Mouse (Mus musculus) CD4-positive, CD25-positive, alpha-beta regulatory T cell, adult 4 months (primary cell): Measurements from ENCODE around the gene Ncoa3. TPM values are rescaled to one million over a fixed set of nuclear protein-coding genes. Genes with fewer than 3 reads are reported as not detected.
"Not testable (repeated sequence)": the region's sequence is repeated elsewhere in the genome, so short reads cannot be mapped to it uniquely, and the experiment has no call there.

ENCODE experiments used
- ATAC-seq: one replicate; pipeline ENCODE4 v1.8.0; 2017
- polyA plus RNA-seq, 2 experiments: library from polyadenylated mRNA; unstranded; fragments of 100-300 nt; shearing (Covaris generic); gene quantifications; one replicate each; pipeline ENCODE4 v1.2.1; 2017

Ncoa3 gene
- polyA plus RNA-seq = 10 to 100 TPM; 78.6 to 87.5 TPM

- ATAC-seq = peak; percentile 93
Measured at GRCm38 (mm10) chr2:165992270-165993172, at the start of gene Ncoa3. Ncoa3 (plus strand) TSS chr2:165992636.

GRCm38 (mm10) chr2:165943113-165943512 is 49.3 kb upstream of the Ncoa3 start:
- ATAC-seq = no peak

GRCm38 (mm10) chr2:165944576-165945351 is 47.7 kb upstream of the Ncoa3 start:
- no peak for ATAC-seq

DNA sequence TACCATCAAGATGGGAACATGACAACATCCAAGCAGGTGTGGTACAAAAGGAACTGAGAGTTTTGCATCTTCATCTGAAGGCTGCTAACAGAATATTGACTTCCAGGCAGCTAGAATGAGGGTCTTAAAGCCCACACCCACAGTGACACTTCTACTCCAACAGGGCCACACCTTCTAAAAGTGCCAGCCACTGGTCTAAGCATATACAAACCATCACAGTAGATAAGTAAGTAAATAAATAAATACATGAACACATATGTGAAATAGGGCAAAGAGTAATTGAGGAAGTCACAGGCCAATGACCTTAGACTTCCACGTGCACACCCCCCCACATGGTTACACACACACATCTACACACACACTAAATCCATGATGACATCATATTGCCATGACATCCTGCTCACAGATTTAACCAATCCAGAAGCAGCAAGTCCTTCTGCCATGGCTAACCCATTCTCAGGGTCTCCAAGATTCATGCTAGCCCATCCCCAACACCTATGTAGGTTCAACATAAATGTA is 46.3 kb upstream of the Ncoa3 start:
- no peak for ATAC-seq

DNA sequence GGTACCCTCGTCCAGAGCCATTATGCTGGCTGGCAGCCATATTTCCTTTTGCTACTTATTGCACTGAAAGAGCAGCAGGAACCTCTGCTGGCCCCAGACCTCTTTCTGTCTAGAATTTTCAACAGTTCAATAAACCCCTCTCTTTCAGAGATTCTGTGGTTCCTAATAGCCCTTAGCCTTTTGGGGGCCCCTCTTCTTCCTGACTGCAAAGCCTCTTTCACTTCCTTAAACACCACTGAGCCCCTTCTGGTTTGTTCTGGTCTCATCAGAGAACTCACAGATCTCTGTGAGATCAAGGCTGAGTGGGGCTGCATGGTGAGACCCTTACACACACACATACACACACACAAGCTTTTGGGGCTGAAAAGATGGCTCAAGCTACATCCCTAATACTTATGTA is 44.4 kb upstream of the Ncoa3 start:
- no peak for ATAC-seq

- ATAC-seq = not testable (repeated sequence)
Measured at GRCm38 (mm10) chr2:165948785-165949184, 43.7 kb upstream of the Ncoa3 start.

GRCm38 (mm10) chr2:165949719-165950118 is 42.7 kb upstream of the Ncoa3 start:
- peak; percentile 53 for ATAC-seq

GRCm38 (mm10) chr2:165951432-165952068 is 40.9 kb upstream of the Ncoa3 start:
- ATAC-seq = no peak

DNA sequence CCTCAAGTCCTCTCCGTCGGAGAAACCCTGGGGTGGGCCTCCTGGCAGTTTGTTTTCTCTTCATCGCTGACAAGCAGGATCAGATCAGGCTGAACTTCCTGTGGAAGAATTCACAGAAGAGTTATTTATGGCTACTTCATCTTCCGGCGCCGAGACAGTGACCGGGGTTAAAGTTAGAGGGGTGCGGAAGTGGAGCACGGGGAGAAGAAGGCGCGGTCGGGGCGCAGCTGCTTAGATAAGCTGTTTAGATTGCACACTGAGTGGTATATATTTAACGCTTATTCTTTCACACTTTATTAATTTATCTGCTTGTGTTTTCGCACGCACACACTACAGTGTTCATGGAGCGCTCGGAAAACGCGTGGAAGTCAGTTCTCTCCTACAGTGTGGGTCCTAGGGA is 37.6 kb upstream of the Ncoa3 start:
- peak; percentile 83 for ATAC-seq

- ATAC-seq = no peak
Measured at GRCm38 (mm10) chr2:165955386-165955785, 37.0 kb upstream of the Ncoa3 start.

- ATAC-seq = peak; percentile 76
Measured at GRCm38 (mm10) chr2:165956096-165956740, 36.2 kb upstream of the Ncoa3 start.

- no peak for ATAC-seq
Measured at GRCm38 (mm10) chr2:165957257-165957828, 35.1 kb upstream of the Ncoa3 start.

DNA sequence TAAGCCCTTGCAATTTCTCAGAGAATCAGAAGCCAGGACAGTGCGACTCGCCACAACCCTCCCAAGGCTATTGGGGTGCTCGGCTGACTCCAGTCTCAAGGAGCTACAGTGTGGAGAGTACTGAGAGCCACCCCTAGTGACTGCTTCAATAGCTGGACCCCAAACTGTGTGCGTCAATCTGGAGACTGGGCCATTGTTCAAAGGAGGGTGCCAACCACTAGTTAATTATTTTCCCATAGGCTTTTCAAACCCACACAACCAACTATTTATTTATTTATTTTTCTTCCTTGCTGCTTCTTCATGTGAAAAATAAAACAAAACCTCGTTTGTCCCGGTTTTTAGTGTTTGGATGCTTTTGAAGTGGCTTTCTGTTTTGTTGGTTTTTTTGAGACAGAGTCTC is 33.9 kb upstream of the Ncoa3 start:
- ATAC-seq = no peak

DNA sequence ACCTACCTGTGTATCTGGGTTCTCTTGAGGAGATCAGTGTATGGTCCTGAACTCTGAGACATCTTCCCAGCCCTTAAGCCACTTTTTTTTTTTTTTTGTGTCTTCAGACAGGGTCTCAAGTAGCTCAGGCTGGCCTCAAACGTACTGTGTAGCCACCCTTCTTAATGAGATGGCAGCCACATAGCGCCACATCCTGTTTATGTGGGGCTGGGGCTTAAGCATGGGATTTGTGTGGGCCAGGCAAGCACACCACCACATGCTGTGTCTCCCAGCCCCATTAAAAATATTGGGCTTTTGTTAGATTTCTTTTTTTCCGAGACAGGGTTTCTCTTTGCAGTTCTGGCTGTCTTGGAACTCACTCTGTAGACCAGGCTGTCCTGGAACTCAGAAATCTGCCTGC is 31.7 kb upstream of the Ncoa3 start:
- ATAC-seq = peak; percentile 46

DNA sequence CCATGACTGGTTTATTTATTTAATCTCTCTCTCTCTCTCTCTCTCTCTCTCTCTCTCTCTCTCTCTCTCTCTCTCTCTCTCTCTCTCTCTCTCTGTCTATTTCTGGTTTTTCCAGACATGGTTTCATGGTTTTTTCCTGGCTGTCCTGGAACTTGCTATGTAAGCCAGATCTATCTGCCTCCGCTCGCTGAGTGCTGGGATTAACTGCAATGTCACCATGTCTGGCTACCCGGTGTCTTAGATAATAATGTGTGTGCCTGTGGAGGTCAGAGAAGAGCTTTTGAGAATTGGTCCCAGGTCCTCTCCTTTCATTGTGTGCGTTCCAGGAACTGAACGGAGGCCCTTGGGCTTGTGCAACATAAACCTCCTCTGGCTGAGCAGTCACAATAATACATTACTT is 29.6 kb upstream of the Ncoa3 start:
- ATAC-seq = no peak

DNA sequence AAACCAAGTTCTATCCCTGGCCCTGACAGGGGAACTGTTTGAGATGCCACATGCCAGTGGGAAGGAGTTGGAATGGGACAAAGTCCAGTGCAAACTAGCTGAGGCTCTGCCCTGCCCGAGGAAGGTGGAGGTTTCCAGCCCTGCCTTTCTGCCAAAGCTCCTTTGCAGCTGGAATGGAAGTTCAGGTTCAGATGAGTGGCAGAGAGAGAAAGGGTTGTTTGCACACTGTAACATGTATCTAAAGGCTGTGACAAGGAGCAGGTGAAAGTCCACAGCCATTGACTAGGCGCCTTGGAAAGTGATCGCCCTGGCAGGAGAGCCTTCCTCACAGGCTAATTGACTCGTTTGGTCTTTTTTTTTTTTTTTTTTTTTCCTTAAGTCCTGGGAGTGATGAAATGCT is 28.3 kb upstream of the Ncoa3 start:
- no peak for ATAC-seq

DNA sequence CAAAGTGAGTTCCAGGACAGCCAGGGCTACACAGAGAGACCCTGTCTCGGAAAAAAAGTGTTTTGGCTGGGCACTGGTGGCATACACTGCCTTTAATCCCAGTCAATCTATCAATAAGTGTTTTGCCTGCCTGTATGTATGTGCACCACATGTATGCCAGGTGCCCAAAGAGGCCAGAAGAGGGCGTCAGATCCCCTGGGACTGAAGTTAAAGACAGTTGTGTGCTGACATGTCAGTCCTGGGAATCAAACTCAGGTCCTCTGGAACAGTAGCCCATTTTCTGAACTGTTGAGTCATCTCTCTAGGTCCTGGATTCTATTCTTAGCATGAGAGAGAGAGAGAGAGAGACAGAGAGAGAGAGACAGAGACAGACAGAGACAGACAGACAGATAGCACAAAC is 25.4 kb upstream of the Ncoa3 start:
- no peak for ATAC-seq

DNA sequence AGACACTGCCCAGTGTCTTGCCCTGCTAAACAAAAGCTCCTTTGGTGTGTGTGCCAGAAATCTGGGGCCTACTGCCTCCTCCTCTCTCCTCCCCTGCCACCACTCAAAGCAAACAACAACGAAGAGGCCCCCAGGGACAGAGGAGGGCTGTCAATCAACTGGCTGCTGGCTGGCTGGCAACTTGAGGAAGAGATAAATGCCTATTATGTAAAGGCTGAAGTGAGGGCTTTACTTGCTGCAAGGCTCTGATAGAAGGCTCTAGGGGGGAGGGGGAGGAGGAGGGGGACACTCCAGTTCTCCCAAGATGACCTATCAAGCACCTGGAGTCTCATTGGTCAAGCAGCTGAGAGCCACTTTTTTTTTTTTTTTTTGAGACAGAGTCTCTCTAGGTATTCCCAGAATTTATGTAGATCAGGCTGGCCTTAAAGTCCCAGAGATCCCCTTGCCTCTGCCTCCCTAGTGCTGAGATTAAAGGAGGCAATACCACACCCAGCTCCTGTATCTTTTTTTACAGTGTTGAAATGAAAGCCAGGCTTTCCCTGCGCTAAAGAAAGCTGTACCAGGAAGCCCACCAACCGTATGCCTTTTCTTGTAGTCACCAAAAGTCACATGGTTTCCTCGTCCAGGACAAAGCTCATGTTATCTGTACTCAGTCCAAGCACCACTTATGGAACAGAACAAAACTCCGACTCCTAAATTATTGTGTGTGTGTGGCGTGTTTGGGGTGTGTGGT is 24.4 kb upstream of the Ncoa3 start:
- ATAC-seq = no peak

- ATAC-seq = no peak
Measured at GRCm38 (mm10) chr2:165968876-165969275, 23.6 kb upstream of the Ncoa3 start.

DNA sequence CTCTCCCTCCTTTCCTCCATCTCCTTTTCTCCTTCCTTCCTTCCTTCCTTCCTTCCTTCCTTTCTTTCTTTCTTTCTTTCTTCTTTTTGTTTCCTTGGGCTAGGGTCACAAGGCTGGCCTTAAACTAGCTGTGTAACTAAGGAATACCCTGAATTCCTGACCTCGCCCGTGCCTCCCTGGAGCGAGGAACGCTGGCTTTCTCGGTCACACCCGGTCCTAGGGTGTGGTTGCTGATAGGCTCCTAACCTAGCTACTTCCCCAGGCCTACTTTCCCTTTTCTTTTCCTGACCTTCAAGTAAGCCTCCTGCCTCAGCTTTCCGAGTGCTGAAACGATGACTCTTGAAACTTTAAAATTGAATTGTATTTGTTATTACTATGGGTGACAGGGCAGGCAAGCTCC is 23.0 kb upstream of the Ncoa3 start:
- ATAC-seq = no peak

DNA sequence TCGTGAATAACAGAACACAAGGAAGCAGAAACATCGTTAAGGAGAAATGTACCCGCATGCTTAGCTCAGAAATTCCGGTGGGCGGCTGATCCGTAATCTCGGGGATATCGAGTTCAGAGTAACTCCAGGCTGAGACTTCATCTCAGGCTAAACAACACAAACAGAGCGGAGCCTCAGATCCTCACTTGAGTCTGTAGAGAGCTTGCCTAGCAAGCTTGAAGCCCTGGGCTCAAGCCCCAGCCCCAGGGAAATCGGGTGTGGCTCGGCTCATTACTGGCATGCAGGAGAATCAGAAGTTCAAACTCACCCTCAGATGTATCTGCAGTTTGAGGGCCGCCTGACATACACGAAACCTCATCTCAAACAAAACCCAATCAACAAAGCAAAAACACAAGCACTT is 22.5 kb upstream of the Ncoa3 start:
- ATAC-seq = no peak
